Mouse (Mus musculus): ENCODE results near the gene Tmem92. TPM values are rescaled to one million over a fixed set of nuclear protein-coding genes. Genes with fewer than 3 reads are reported as not detected.
"Not testable (repeated sequence)": the region's sequence is repeated elsewhere in the genome, so short reads cannot be mapped to it uniquely, and the experiment has no call there.

Gene Tmem92
- total RNA-seq (2021): not detected
- long read RNA-seq, experiment 1: 0 reads
- long read RNA-seq, experiment 2: 0 reads

DNA sequence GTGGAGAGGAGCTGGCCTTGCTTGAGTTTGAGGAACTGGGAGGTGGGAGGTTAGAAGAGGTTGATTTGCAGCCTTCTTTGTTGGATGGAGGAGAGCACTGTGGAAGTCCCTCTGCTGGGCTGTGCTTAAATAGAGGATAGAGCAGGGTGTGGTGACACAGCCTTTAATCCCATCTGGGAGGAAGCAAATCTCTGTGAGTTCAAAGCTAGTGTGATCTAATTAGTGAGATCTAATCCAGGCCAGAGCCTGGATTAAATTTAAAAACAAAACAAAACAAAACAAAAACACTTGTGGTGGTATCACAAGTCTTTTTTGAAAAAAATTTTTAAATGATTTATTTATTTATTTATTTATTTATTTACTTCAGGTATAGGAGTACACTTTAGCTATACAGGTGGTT lies at the start of gene Tmem92:
Gene Tmem92 (minus strand): TSS at position 101 of the 400 bp plus-strand sequence.
- no peak for DNase-seq (ENCODE audit: low spot score in 2 of 2)

DNA sequence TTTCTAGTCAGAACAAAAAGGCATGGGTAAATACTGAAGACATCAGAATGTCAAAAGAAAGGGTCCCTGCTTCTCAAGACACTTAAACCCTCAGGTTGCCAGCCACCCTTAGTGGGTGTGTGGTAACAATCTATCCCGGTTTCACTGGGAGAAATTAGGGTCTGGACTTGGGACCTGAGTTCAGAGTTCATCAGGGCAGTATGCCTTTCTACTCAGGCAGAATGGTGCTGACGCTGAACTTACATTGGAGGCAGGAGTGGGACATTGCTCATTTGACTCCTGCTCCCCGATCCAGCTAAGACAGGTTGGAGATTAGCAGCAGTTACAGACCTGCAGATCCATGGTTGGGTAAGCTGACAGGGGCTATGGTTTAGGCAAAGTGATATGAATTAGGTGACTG lies 46.5 kb upstream of the Tmem92 start:
- no peak for DNase-seq (ENCODE audit: low spot score in 2 of 2)

DNA sequence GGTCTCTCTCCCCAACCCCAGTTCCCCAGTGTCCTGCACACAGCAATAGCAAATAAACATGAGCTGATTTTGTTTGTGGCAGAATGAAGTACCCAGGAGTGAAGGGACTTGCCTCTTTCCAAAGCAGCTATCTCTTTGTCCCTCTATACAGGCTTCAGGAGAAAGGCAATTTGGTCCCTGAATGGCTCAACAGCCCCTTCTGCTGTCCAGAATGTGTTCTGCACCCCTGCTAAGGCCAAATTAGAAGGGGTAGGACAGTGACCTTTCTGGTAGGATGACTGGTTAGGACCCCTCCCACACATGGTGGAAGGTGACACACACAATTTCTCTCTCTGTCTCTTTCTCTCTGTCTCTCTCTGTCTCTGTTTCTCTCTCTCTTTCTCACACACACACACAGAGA lies 36.9 kb upstream of the Tmem92 start:
- peak; percentile 6 to 30 for DNase-seq (ENCODE audit: low spot score in 2 of 2)

DNA sequence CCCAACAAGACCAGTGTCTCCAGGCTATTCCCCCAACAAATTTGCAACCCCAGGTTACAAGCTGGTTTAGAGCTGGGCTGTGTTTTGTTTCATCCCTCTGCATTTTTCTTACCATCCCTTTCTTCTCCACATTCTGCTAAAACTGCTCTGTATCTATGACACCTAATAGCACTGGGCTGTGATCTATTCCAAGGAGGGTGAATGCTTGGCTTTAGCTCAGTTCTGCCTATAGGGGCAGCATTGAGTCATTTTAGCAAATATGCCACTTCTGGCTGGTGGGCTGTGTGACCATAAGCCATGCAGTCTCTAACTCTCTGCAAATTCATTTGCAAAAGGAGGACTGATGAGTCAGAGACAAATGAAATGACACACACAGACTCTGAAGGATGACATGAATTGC lies 36.4 kb upstream of the Tmem92 start:
- not testable (repeated sequence) for DNase-seq (ENCODE audit: low spot score in 2 of 2)

DNA sequence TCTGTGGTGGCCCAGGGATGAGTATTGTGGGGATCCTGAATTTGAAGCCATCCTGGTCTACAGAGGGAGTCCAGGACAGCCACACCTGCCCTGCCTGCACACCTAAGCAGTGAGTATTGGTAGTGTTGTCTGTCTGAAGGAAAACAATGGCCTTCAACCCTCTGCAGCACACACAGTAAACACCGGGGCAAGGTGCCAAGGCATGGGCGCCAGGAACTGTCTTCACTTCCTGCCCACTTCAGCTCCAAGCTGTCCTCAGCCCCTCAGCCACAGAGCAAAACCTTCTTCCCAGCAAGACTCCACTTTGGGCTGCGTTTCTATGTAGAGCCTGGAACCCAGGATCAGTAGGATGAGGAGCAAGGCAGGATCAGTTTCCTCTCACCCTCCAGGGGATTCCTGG lies 29.0 kb upstream of the Tmem92 start:
- DNase-seq (ENCODE audit: low spot score in 2 of 2): not testable (repeated sequence)

DNA sequence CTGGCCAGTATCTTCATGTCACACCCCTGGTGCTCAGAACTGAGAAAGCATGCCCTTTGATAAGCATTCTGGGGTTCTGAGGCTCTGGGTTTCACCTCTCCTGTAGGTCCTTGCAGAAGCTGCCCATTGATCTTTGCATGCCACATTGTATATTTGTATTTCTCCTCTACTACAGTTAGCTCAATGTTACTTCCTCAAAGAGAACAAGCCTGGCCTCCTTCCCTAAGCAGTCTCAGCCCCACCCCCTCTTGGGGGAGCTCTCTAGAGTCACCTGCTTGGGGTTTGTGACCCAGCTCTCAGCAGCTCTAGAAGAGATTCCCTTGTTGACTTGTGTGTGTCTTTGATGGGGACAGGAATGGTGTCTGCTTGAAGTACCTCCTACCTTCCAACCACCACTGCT lies 9.2 kb upstream of the Tmem92 start:
- no peak for DNase-seq (ENCODE audit: low spot score in 2 of 2)

DNA sequence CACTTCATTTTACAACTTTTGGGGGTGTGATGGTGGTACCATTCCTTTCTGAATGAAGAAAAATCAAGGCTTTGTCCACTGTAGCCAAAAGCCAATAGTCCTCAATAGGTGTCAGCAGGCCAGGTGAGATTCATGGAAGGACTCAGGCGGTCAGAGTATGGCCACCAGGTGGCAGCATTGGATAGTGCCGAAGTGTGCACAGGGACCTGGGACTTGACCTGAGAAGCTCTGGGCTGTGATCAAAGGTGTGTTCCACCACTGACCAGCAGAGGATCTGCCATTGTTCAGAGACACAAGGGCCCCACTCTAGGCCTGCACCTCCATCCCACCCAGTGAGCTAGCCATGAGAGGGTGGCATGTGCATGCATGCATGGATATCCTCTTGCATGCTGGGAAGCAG lies 2.7 kb upstream of the Tmem92 start:
- DNase-seq (ENCODE audit: low spot score in 2 of 2): peak; percentile 67 to 71

DNA sequence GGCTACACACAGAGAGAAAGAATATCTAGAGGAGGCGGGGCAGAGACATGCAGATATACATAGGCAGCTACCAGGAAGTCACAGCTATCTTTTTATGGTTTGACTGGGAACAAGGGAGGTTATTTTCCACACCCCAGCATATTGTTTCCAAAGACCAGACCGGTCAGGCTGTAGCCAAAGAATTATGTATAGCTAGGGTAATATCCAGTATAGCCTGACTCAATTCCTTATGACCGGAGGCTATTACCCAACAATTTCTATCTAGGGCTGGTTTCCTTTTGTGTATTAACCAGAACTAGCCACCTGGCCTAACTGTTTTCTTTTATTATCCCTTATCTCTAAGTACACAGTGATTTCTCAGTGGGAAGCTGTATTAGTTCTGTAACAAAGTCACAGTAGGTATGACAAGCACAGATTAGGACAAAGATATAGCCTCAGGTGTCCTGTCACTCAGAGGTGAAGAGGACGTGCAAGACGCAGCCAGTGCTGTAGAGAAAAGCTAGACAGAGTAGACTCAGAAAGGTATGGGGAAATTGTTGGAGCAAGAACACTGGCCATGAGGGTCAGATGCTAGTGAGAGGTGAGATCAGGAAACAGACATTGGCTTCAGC lies 7.5 kb downstream of the Tmem92 start:
- no peak for DNase-seq (ENCODE audit: low spot score in 2 of 2)

DNA sequence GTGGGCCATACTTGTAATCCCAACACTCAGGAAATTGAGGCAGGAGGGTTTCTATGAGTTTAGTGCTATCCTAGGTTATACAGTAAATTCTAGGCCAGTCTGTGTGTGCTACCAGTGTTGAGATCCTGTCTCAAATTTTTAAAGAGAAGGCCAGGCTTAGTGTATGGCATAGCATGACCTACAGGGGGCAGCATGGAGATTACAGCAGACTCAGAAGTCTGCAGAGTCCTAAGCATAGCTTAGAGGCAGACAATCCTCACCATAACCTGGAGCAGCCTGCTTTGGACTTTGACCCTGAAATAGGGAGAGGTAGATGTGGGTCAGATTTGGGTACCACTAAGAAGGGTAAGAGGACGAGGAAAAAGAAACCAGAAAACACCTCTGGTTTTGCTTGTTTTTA lies 8.7 kb downstream of the Tmem92 start:
- DNase-seq (ENCODE audit: low spot score in 2 of 2): no peak

DNA sequence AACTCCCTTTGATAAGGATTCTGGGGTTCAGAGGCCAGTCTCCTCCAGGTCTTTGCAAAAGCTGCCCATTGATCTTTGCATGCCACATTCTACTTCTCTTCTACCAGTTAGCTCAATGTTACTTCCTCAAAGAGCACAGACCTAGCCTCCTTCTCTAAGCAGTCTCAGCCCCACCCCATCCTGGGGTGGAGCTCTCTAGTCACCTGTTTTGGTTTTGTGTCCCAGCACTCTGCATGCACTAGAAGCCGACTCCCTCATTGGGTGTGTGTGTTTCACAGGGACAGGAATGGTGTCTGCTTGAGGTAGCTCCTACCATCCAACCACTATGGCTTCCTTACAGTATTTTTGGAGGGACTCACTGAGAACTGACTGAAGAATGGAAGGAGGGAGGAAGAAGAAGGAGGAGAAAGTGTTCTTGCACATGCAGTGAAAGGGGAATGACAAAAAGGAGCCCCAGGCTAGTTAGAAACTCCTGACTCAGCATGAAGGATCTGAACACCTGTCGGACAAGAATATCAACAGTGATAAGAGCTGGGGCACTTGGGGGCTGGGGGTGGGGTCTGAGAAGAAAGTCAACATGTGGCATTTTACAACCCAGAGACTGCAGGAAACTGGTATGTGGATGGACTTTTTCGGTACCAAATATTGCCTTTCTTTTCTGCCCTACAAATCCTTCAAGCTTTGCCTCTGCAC lies 10.0 kb downstream of the Tmem92 start:
- DNase-seq (ENCODE audit: low spot score in 2 of 2): no peak

DNA sequence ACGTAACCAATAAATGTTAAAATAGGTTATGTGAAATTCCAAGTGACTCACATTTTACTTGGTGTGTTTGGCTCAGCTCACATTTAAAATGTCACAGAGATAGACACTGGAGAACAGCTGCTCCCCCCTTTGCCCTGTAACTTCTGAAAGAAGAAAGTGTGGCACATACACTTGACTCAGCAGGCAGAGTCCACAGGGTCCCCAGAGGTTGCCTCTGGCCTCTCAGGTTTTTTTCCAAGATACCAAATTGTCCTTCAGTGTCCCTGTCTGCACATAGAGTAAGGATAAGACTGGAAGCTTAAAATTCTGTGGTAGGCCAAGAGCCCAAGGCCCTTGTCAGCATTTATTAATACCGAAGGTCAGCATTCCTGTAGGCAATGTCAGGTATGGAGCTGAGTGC lies 15.3 kb downstream of the Tmem92 start:
- no peak for DNase-seq (ENCODE audit: low spot score in 2 of 2)

DNA sequence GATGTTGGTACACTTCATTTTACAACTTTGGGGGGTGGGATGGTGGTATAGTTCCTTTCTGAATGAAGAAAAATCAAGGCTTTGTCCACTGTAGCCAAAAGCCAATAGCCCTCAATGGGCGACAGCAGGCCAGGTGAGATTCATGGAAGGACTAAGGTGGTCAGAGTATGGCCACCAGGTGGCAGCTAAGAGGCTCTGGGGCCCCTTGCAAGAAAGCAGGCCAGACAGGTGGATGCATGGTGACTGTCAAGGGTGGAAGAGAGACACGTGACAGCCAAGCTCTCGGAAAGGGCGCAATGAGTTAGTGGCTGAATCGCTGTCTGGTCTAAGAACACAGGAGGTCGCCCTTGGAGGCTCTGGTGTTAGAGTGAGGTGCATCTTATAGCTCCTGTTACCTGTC lies 19.7 kb downstream of the Tmem92 start:
- no peak for DNase-seq (ENCODE audit: low spot score in 2 of 2)

DNA sequence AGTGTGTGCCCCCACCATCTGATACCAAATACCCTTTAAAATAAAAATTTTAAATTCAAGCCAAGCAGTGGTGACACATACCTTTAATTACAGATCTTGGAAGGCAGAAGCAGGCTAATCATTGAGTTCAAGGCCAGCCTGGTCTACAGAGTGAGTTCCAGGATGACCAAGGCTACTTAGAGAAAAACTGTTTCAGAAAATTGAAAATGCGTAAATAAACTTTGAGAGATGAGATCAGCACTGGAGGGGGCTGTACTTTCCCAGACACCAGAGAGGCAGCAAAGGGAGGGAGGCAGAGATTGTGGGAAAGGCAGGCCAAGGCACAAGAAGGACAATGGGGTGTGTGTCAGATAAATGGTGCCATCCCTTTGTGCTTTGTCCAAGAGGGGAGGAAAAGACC lies 20.2 kb downstream of the Tmem92 start:
- no peak for DNase-seq (ENCODE audit: low spot score in 2 of 2)

DNA sequence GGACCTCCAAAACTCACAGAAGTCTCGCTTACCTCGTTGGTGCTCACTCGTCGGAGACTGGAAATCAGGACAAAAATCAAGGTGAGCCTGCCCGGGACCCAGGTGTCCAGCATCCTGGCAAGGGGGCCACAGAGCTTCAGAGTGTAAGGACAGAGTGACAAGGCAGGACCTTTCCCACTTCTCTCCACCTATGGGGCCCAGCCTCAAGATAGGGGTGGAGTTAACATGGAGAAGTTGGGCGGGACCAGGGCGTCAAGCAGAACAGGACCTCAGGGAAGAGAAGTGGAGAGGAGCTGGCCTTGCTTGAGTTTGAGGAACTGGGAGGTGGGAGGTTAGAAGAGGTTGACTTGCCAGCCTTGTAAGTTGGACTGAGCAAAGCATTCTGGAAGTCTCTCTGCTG lies 21.7 kb downstream of the Tmem92 start:
- no peak for DNase-seq (ENCODE audit: low spot score in 2 of 2)

DNA sequence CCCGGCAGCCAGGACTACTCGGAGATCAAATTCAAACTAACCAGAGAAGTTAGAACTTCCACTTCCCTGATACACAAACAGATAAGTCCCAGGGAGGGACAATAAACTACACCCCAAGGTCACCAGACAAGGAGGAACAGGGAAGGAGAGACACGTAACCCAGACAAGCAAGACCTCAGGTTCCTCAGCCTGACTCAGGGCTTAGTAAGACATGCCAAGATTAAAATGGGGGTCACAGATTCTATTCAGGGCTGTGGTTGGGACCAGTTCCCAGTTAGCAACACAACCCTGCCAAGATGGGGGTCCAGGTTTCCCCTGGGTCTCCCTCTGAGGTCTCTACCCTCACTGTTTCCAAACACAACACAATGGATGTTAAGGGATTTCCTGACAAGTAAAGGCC lies 22.1 kb downstream of the Tmem92 start:
- peak in 1 of 2 experiments; percentile 6 for DNase-seq (ENCODE audit: low spot score in 2 of 2)

DNA sequence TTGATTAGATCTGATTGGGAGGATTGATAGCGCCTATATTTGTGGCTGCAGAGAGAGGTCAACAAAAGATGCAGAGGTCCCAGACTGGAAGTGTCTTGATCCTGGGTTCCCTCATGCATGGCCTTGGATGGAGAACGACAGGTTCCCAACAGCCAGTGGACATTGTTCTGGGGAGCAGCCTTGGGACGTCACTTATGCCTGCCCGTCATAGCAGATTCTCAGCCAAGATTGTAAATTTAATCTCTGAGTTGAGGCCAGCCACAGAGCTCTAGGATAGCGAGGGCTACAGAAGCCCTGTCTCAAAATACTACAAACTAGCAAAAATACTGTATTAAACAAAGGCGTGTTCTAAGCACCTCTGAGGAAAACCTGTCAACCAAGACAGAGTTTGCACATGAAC lies 22.6 kb downstream of the Tmem92 start:
- DNase-seq (ENCODE audit: low spot score in 2 of 2): no peak

DNA sequence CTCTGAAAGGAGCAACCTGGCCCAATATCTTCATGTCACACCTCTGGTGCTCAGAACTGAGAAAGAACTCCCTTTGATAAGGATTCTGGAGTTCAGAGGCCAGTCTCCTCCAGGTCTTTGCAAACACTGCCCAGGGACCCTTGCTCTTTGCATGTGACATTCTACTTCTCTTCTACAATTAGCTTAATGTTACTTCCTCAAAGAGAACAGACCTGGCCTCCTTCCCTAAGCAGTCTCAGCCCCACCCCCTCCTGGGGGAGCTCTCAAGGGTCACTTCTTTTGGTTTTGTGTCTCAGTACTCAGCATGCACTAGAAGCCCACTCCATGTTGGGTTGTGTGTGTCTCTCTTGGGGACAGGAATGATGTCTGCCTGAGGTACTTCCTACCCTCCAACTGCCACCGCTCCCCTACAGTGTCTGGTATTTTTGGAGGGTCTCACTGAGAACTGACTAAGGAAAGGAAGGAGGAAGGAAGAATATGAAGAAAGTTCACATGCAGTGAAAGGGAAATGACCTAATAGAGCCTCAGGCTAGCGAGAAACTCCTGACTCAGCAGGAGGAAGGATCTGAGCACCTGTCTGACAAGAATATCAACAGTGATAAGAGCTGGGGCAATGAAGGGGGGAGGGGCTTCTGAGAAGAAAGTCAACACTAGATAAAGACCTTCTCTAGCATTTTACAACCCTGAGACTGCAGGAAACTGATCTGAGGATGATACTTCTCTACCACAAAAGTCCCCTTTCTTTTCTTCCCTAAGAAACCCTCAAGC lies 29.4 kb downstream of the Tmem92 start:
- DNase-seq (ENCODE audit: low spot score in 2 of 2): no peak

DNA sequence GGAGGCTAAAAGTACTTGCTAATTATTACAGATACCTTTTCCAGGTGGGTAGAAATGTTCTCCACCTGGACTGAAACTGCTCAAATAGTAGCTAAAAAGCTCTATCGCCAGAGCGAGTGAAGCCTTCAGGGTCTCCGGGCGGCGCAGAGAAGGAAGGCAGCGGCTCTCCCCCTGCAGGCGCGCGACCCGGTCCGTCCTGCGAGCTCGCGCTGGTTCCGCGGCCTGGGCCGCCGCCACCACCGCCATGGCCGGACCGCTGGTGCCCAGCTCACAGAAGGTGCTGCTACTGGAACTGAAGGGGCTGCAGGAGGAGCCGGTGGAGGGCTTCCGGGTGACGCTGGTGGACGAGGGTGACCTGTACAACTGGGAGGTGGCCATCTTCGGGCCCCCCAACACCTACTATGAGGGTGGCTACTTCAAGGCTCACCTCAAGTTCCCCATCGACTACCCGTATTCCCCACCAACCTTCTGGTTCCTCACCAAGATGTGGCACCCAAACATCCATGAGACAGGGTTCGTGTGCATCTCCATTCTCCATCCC lies 40.7 kb downstream of the Tmem92 start, which contains the start of gene Cdc34b:
Gene Cdc34b (plus strand): TSS at position 51 of the 541 bp plus-strand sequence.
- no peak for DNase-seq (ENCODE audit: low spot score in 2 of 2)

DNA sequence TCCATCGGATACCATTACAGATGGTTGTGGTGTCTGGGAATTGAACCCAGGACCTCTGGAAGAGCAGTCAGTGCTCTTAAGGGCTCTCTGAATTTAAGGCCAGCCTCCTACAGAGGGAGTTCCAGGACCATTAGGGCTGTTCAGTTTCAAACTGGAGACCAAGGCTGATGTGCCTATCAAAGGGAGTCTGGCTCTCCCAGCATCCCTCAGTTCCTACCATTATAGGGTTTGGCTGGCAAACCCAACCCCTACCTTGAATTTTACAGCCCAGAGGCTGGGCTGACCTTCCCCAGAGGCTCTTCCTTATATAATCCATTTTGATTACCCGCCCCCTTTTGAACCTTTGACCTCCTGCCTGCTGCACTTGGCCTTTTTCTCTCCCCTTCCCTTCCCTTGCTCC lies 46.8 kb downstream of the Tmem92 start:
- DNase-seq (ENCODE audit: low spot score in 2 of 2): no peak

DNA sequence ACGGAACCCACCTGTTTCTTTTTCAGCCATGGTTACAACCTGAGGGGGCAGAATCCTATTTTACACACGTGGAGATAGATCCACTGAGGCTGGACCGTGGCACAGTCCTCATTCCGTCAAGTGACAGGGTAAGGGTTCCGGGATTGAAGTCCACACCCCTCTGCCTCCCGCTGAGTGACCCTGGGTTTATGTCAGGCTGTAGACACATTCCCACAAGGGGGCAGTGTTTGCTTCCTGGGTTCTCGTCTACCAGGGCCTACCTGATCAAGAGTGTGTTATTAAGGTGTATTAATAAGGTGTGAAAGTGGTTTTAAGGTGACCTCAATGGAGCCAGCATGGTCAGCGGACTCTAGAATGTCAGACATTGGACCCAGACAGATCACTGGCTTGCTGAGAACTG lies 49.7 kb downstream of the Tmem92 start:
- DNase-seq (ENCODE audit: low spot score in 2 of 2): peak; percentile 43

DNA sequence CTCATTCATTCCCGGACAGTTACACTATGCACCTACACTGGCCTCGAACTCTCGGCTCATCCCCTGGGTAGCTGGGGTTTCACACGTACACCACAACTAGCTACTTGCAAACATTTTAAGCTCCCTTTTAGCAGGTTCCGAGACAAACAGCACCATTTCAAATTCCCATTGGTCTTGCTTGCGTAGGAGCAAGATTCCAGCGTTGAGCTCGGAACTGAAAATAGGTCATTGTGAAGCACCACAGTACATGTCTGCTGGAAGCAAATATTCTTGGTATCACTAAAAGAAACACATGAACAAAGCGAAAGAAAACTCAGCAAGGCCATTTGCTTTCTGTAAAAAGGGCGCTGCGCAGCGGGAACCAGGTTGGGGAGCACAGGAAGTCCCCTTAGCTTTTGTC lies 51.3 kb downstream of the Tmem92 start:
- DNase-seq (ENCODE audit: low spot score in 2 of 2): no peak

DNA sequence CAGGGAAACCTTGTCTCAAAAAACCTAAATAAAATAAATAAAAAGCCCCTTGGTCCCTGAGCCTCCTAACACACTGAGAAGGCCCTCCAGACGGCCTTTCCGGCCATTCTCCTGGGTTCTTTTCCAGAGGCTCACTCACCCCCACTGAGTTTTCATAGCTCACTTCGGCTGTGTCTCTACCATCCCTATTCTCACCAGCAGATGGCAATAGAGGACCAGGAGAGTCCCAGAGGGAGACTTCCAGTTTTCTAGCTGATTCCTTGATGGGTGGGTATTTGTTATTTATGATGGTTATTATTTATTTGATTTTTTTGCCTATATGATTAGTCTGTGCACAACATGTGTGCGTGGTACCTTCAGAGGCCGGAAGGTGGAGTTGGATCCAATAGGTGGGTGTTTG lies 52.2 kb downstream of the Tmem92 start:
- DNase-seq (ENCODE audit: low spot score in 2 of 2): peak; percentile 72 to 75

Data from adrenal gland, adult 18-20 months (tissue).